ENCODE assay signal across 8 mouse cellular contexts in genomic region chr5:96999601-97000000, GRCm38 (mm10). TPM values are rescaled to one million over a fixed set of nuclear protein-coding genes. Genes with fewer than 3 reads are reported as not detected.
DNase-seq lines count a peak whose midpoint lies in the region; ATAC-seq and TF ChIP-seq lines count a peak whose summit lies in the region.

No protein-coding gene starts in this region.

- no peaks in the 10 kb centered on the region for H3K27me3 ChIP-seq in forebrain, embryonic 10.5 days (ENCODE audit: poor library complexity, severe bottlenecking)
- H3K27me3 ChIP-seq in forebrain, embryonic 16.5 days (replicated peaks; ENCODE audit: control insufficient read depth, insufficient read depth, low read length): no peaks in the 10 kb centered on the region
- no peaks in the 10 kb centered on the region for H3K27me3 ChIP-seq in lung, embryonic 15.5 days
- H3K27me3 ChIP-seq in intestine, postnatal 0 days (replicated peaks; ENCODE audit: control insufficient read depth, insufficient read depth, low read length): no peaks in the 10 kb centered on the region
- no peaks in the 10 kb centered on the region for H3K27me3 ChIP-seq in neural tube, embryonic 13.5 days

- H3K9ac ChIP-seq in forebrain, embryonic 16.5 days (replicated peaks; ENCODE audit: low read depth, low read length): no peak overlapping the region
- no peak overlapping the region for H3K9ac ChIP-seq in lung, embryonic 15.5 days
- H3K9ac ChIP-seq in intestine, postnatal 0 days (ENCODE audit: low read depth, low read length): no peak overlapping the region
- no peak overlapping the region for H3K9ac ChIP-seq in neural tube, embryonic 13.5 days

- no peaks in the 10 kb centered on the region for H3K9me3 ChIP-seq in forebrain, embryonic 10.5 days
- H3K9me3 ChIP-seq in forebrain, embryonic 16.5 days (ENCODE audit: control insufficient read depth, low read length): no peaks in the 10 kb centered on the region
- H3K9me3 ChIP-seq in lung, embryonic 15.5 days: no peaks in the 10 kb centered on the region
- no peaks in the 10 kb centered on the region for H3K9me3 ChIP-seq in intestine, postnatal 0 days (ENCODE audit: control insufficient read depth)
- H3K9me3 ChIP-seq in neural tube, embryonic 13.5 days: no peaks in the 10 kb centered on the region

- no peak for ATAC-seq in forebrain, embryonic 16.5 days
- ATAC-seq in lung, embryonic 15.5 days (ENCODE audit: borderline replicate concordance, extremely low read depth, low FRiP score, low TSS enrichment): no peak
- ATAC-seq in intestine, postnatal 0 days: no peak
- no peak for ATAC-seq in neural tube, embryonic 13.5 days (ENCODE audit: low read depth)
- ATAC-seq in monocyte, adult 5-6 weeks (replicated peaks; ENCODE audit: insufficient number of reproducible peaks, low FRiP score, low TSS enrichment, poor library complexity, severe bottlenecking): no peak

- H3K4me3 ChIP-seq in forebrain, embryonic 10.5 days: peak overlapping the region; percentile 90
- no peak overlapping the region for H3K4me3 ChIP-seq in forebrain, embryonic 16.5 days (replicated peaks; ENCODE audit: low read length)
- peak overlapping the region; percentile 86 for H3K4me3 ChIP-seq in lung, embryonic 15.5 days
- H3K4me3 ChIP-seq in intestine, postnatal 0 days (ENCODE audit: low read depth, low read length): peak overlapping the region; percentile 87
- H3K4me3 ChIP-seq in neural tube, embryonic 13.5 days: peak overlapping the region; percentile 74

- H3K4me1 ChIP-seq in forebrain, embryonic 10.5 days: peaks cover 48% of the 10 kb centered on the region
- H3K4me1 ChIP-seq in forebrain, embryonic 16.5 days (replicated peaks; ENCODE audit: control insufficient read depth, insufficient read depth, low read length): peaks cover 15% of the 10 kb centered on the region
- peaks cover 24% of the 10 kb centered on the region for H3K4me1 ChIP-seq in lung, embryonic 15.5 days
- peaks cover 22% of the 10 kb centered on the region for H3K4me1 ChIP-seq in intestine, postnatal 0 days (replicated peaks; ENCODE audit: control insufficient read depth, insufficient read depth, low read length)
- H3K4me1 ChIP-seq in neural tube, embryonic 13.5 days (replicated peaks): peaks cover 37% of the 10 kb centered on the region

- H3K36me3 ChIP-seq in forebrain, embryonic 10.5 days (replicated peaks): no peaks in the 10 kb centered on the region
- H3K36me3 ChIP-seq in forebrain, embryonic 16.5 days (ENCODE audit: control insufficient read depth, insufficient read depth): no peaks in the 10 kb centered on the region
- H3K36me3 ChIP-seq in lung, embryonic 15.5 days: no peaks in the 10 kb centered on the region
- H3K36me3 ChIP-seq in intestine, postnatal 0 days (ENCODE audit: control insufficient read depth, insufficient read depth): no peaks in the 10 kb centered on the region; the same call in 1 of the 2 replicates
- no peaks in the 10 kb centered on the region for H3K36me3 ChIP-seq in neural tube, embryonic 13.5 days

- no peak for DNase-seq in forebrain, embryonic 10.5 days (ENCODE audit: extremely low spot score, low spot score)
- DNase-seq in lung, postnatal 4 days: no peak
- DNase-seq in layer of hippocampus, adult 11-12 months (ENCODE audit: low spot score): no peak

- H3K4me2 ChIP-seq in forebrain, embryonic 16.5 days (ENCODE audit: low read length): no peak overlapping the region
- peak overlapping the region; percentile 87 for H3K4me2 ChIP-seq in lung, embryonic 15.5 days
- H3K4me2 ChIP-seq in intestine, postnatal 0 days (replicated peaks; ENCODE audit: low read depth): peak overlapping the region; percentile 80
- peak overlapping the region; percentile 68 for H3K4me2 ChIP-seq in neural tube, embryonic 13.5 days

- no peak for TF ChIP-seq CTCF in intestine, postnatal 0 days (IDR thresholded peaks at IDR 0.05; ENCODE audit: low read depth)

- WGBS in forebrain, embryonic 10.5 days: 93% methylated on average over 7 of the region's 7 CpGs
- 84% methylated on average over 7 of the region's 7 CpGs for WGBS in forebrain, embryonic 16.5 days
- WGBS in lung, embryonic 15.5 days: 80% methylated on average over 7 of the region's 7 CpGs
- 37% methylated on average over 7 of the region's 7 CpGs for WGBS in intestine, postnatal 0 days
- WGBS in neural tube, embryonic 13.5 days: 93% methylated on average over 7 of the region's 7 CpGs

- no peak overlapping the region for H3K27ac ChIP-seq in forebrain, embryonic 10.5 days
- H3K27ac ChIP-seq in forebrain, embryonic 16.5 days (ENCODE audit: low read length): no peak overlapping the region
- H3K27ac ChIP-seq in lung, embryonic 15.5 days: no peak overlapping the region
- peak overlapping the region; percentile 15; the same call in 1 of the 2 replicates for H3K27ac ChIP-seq in intestine, postnatal 0 days (ENCODE audit: low read depth, low read length)
- H3K27ac ChIP-seq in neural tube, embryonic 13.5 days (replicated peaks): no peak overlapping the region

RNA-seq across cellular contexts. Expression of gene Bmp2k, which starts 2.1 kb away (rescaled TPM):
- 8.7 and 8.8 TPM in 2 replicates for polyA plus RNA-seq in forebrain, embryonic 10.5 days (2016; fragmentation: Nextera tagmentation; extraction: Ambion mirVana)
- 7.2 and 8.3 TPM in 2 replicates for polyA plus RNA-seq in forebrain, embryonic 16.5 days (2015; fragmentation: Nextera tagmentation; extraction: Ambion mirVana)
- 11.2 TPM in 2 replicates for polyA plus RNA-seq in lung, embryonic 15.5 days (2015; fragmentation: Nextera tagmentation; extraction: Ambion mirVana)
- polyA plus RNA-seq in intestine, postnatal 0 days (2015; fragmentation: Nextera tagmentation; extraction: Ambion mirVana): 21.2 and 23.8 TPM in 2 replicates
- polyA plus RNA-seq in neural tube, embryonic 13.5 days (2015; fragmentation: Nextera tagmentation; extraction: Ambion mirVana): 9.2 and 9.9 TPM in 2 replicates
- total RNA-seq in monocyte, adult 5-6 weeks (2017): 26.8 to 28.9 TPM (median 27.5 TPM) in 3 replicates
